Mouse (Mus musculus) heart, postnatal 36 days (tissue): ENCODE results near the gene Fpgs. TPM values are rescaled to one million over a fixed set of nuclear protein-coding genes. Genes with fewer than 3 reads are reported as not detected.

Experiments used
- DNase-seq, 2 experiments: peaks; one replicate each; pipeline ENCODE4 v3.0.0; 2021 to 2022
- intact Hi-C: fragments of 180-260 bp; cut with DNase I; formaldehyde crosslinking; loops from one replicate; pipeline ENCODE4 v1.15.1; 2025
- total RNA-seq, 2 experiments: library from RNA; stranded (reverse); gene quantifications; 2 replicates each; pipeline ENCODE4 v1.2.3; 2021

The Fpgs gene
- total RNA-seq, 2 experiments from 2014 or later, result 5.0 to 6.6 TPM

- intact Hi-C loops, result no loop called here
- DNase-seq, result no peak
These were observed 1.1 kb upstream of the Fpgs start for GRCm38 (mm10) chr2:32705018-32705417.

- intact Hi-C loops, result no loop called here
These were observed 899 bp downstream of the Fpgs start for GRCm38 (mm10) chr2:32703046-32703445.

GRCm38 (mm10) chr2:32700966-32701743 lies 2.8 kb downstream of the Fpgs start:
- DNase-seq, result no peak
- intact Hi-C loops, result no loop called here

More at GRCm38 (mm10) chr2:32703046-32703445, 899 bp downstream of the Fpgs start:
- DNase-seq, result no peak

- intact Hi-C loops, result loop anchor here (5.0 to 10.0 kb wide), 2 partner anchors 73 to 315 kb away; partner anchors contain the start of genes 1110008P14Rik and Lcn2
- DNase-seq, result no peak
These were observed 4.3 kb downstream of the Fpgs start for GRCm38 (mm10) chr2:32699680-32700079.

GRCm38 (mm10) chr2:32694691-32695090 lies 9.3 kb downstream of the Fpgs start:
- intact Hi-C loops, result loop anchor here (2.0 to 10.0 kb wide), 3 partner anchors 16 to 310 kb away; partner anchors contain the start of genes 1110008P14Rik and Lcn2
- DNase-seq, result no peak

- DNase-seq, result peak; percentile 91 to 96
- intact Hi-C loops, result loop anchor here (2.0 to 10.0 kb wide), 2 partner anchors 17 to 309 kb away; partner anchors contain the start of genes 1110008P14Rik and Lcn2
These were observed 10.0 kb downstream of the Fpgs start for GRCm38 (mm10) chr2:32693823-32694411.

GRCm38 (mm10) chr2:32693282-32693681 lies 10.7 kb downstream of the Fpgs start:
- no peak for DNase-seq
- intact Hi-C loops, result loop anchor here (10.0 kb wide), 1 partner anchor 308 kb away; the partner anchor contains the start of genes 1110008P14Rik and Lcn2

GRCm38 (mm10) chr2:32692496-32692895 lies 11.4 kb downstream of the Fpgs start:
- DNase-seq, result no peak
- intact Hi-C loops, result loop anchor here (10.0 kb wide), 1 partner anchor 308 kb away; the partner anchor contains the start of genes 1110008P14Rik and Lcn2

GRCm38 (mm10) chr2:32691041-32691440 lies 12.9 kb downstream of the Fpgs start:
- DNase-seq, result no peak
- intact Hi-C loops, result loop anchor here (10.0 kb wide), 1 partner anchor 306 kb away; the partner anchor contains the start of genes 1110008P14Rik and Lcn2

- intact Hi-C loops, result loop anchor here (1.0 to 2.0 kb wide), 2 partner anchors 58 to 105 kb away; no protein-coding TSS in a partner anchor
- DNase-seq, result peak; percentile 87 to 92
These were observed 14.5 kb downstream of the Fpgs start for GRCm38 (mm10) chr2:32689420-32689819.

- intact Hi-C loops, result loop anchor here (2.0 kb wide), 1 partner anchor 15 kb away; no protein-coding TSS in a partner anchor
- DNase-seq, result no peak
These were observed 16.4 kb downstream of the Fpgs start for GRCm38 (mm10) chr2:32687562-32687961.

- DNase-seq, result no peak
- intact Hi-C loops, result loop anchor here (2.0 kb wide), 1 partner anchor 14 kb away; no protein-coding TSS in a partner anchor
These were observed 17.3 kb downstream of the Fpgs start for GRCm38 (mm10) chr2:32686640-32687039.

- no peak for DNase-seq
- intact Hi-C loops, result loop anchor here (2.0 kb wide), 1 partner anchor 13 kb away; no protein-coding TSS in a partner anchor
These were observed 18.1 kb downstream of the Fpgs start for GRCm38 (mm10) chr2:32685807-32686206.

- DNase-seq, result no peak
- intact Hi-C loops, result no loop called here
These were observed 19.1 kb downstream of the Fpgs start for GRCm38 (mm10) chr2:32684681-32685428.

- DNase-seq, result no peak
These were observed 20.2 kb downstream of the Fpgs start for GRCm38 (mm10) chr2:32683701-32684100.

GRCm38 (mm10) chr2:32682721-32683417 lies 21.1 kb downstream of the Fpgs start:
- intact Hi-C loops, result no loop called here

More at GRCm38 (mm10) chr2:32683701-32684100, 20.2 kb downstream of the Fpgs start:
- intact Hi-C loops, result no loop called here

GRCm38 (mm10) chr2:32681754-32682153 lies 22.2 kb downstream of the Fpgs start:
- intact Hi-C loops, result no loop called here
- no peak for DNase-seq

More at GRCm38 (mm10) chr2:32682721-32683417, 21.1 kb downstream of the Fpgs start:
- no peak for DNase-seq

GRCm38 (mm10) chr2:32680961-32681650 lies 22.8 kb downstream of the Fpgs start:
- intact Hi-C loops, result no loop called here
- no peak for DNase-seq

- peak in 1 of 2 experiments; percentile 49 for DNase-seq
- intact Hi-C loops, result no loop called here
These were observed 23.9 kb downstream of the Fpgs start for GRCm38 (mm10) chr2:32680051-32680451.
